Mouse (Mus musculus) bone marrow macrophage, adult 2 months (primary cell): ENCODE data around the gene Rpl3. TPM values are rescaled to one million over a fixed set of nuclear protein-coding genes. Genes with fewer than 3 reads are reported as not detected.
A peak's percentile ranks its signal among the peaks of the same experiment; 100 is the strongest.

Source experiments
- H3K27ac ChIP-seq: 2 replicates; pipeline ENCODE4 v1.5.1; 2012; ENCODE audit warnings: low read depth, low read length; ENCODE audit not compliant: insufficient read depth
- H3K4me1 ChIP-seq: 2 replicates; pipeline ENCODE4 v1.6.1; 2012; ENCODE audit warnings: low read length; ENCODE audit not compliant: control insufficient read depth, insufficient read depth
- H3K4me3 ChIP-seq: 2 replicates; pipeline ENCODE4 v1.5.1; 2012; ENCODE audit warnings: mild to moderate bottlenecking, low read length, moderate library complexity; ENCODE audit not compliant: insufficient read depth
- CTCF ChIP-seq: IDR thresholded peaks from 2 replicates; pipeline ENCODE4 v1.5.1; 2012; ENCODE audit warnings: low read depth, mild to moderate bottlenecking, low read length, moderate library complexity
- POLR2A ChIP-seq: IDR thresholded peaks from 2 replicates; pipeline ENCODE4 v1.6.1; 2012; ENCODE audit warnings: mild to moderate bottlenecking, low read depth, low read length, borderline replicate concordance
- polyA plus RNA-seq: library from polyadenylated mRNA; stranded (reverse); fragments of >200 nt; gene quantifications from 2 replicates; pipeline ENCODE4 v1.2.4, GENCODE M21; 2012; ENCODE audit not compliant: missing spikeins, insufficient read depth, insufficient read length

Rpl3 gene
- polyA plus RNA-seq, 1 experiment, result 928 TPM

DNA sequence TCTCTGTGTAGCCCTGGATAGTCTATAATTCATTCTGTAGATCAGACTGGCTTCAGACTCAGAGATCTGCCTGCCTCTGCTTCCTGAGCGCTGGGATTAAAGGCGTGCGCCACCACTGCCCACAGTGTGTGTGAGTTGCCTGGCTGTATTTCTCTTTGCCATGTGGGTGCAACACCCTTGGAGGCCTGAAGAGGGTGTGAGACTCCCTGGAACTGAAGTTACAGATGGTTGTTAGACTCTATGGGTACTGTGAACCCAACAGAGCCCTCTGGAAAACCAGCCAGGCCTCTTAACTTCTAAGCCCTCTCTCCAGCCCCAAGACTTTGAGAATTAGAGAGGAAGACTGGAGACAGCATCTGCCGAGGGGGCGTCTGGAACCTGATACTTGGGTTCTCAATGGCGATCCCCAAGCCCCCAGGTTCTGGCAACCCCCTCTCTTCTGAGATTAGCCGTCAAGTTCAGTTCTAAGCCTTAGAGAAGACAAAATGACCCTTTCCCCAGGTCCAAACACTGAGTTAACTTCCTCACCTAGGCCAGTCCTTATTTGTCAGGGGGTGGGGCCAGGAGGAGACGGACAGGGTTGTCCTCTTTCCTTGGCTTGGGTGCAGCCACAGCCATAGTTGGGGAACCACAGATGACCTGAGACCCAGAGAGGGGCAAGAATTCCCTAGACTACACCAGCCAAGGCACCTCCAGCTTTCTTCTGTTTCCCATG lies 31.2 kb downstream of the Rpl3 start:
- no peaks in the 10 kb centered on the region for H3K4me1 ChIP-seq
- no peak overlapping the region for H3K4me3 ChIP-seq
- TF ChIP-seq CTCF, result no peak
- no peak for TF ChIP-seq POLR2A
- H3K27ac ChIP-seq, result no peak overlapping the region

DNA sequence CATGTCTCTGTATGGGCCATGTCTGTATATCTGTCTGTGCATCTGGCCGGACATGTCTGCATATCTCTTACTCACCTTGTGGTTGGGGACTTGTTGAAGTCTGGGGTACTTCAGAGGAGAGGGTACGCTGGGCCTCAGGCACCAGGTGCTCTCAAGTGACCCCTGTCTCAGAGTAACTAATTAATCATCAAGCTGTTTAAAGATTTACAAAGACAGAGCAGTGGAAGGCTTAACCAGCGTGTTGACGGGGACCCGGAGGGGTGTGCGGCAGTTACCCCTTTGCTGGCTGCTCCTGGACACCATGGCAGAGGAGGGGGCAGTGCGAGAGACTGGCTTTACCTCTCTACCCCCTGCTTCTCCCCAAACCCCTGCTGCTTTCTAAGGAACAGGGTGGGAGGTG lies 32.1 kb downstream of the Rpl3 start:
- H3K27ac ChIP-seq, result no peak overlapping the region
- no peak for TF ChIP-seq POLR2A
- TF ChIP-seq CTCF, result no peak
- H3K4me1 ChIP-seq, result peaks cover 3% of the 10 kb centered on the region
- no peak overlapping the region for H3K4me3 ChIP-seq

- Histone ChIP-seq H3K27ac (no peak overlapping the region), H3K4me3 (no peak overlapping the region), H3K4me1 (peaks cover 15% of the 10 kb centered on the region)
- no peak for TF ChIP-seq POLR2A
- TF ChIP-seq CTCF, result no peak
Measured at GRCm38 (mm10) chr15:80058151-80058550, 33.5 kb downstream of the Rpl3 start.

DNA sequence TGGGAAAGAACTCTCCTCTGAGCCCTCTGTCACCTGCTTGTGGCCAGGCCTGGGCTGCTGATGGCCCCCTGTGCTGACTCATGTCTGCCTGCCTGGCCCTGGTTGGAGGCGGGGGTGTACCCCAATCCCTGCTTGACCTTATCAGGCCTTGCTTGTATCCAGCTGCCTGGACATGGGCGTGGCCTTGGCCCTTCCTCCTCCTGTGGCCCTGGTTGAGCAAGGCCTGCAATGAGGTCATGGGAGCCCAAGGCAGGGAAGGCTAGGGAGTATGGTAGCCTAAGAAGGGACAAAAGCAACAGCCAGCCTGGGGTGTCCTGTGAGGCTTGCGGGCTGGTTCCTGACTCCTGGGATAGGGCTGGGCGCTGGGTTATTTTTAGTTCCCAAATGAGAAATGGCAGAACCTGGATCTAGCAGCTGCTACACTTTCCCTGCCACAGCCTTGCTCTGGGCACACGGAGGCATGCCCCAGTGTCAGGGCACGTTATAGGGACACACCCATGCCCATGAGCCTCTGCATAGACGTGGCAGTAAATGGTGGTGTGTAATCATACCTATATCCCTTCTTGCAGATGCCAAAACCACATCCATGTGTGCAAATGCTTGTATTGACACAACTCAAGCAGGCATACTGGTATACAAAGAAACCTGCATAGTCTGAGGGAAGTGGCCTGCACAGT lies 37.5 kb downstream of the Rpl3 start:
- Histone ChIP-seq H3K4me3 (no peak overlapping the region), H3K4me1 (peaks cover 15% of the 10 kb centered on the region), H3K27ac (peak overlapping the region; percentile 58)
- TF ChIP-seq POLR2A (no peak), CTCF (no peak)

- Histone ChIP-seq H3K4me3 (no peak overlapping the region), H3K27ac (peak overlapping the region; percentile 58), H3K4me1 (peaks cover 15% of the 10 kb centered on the region)
- TF ChIP-seq POLR2A, result no peak
- TF ChIP-seq CTCF, result 0 out of 2 replicates have a peak, but pooled peaks have one; percentile 16
Measured at GRCm38 (mm10) chr15:80053381-80054033, 38.2 kb downstream of the Rpl3 start.

GRCm38 (mm10) chr15:80051782-80052181 lies 39.9 kb downstream of the Rpl3 start:
- Histone ChIP-seq H3K4me3 (no peak overlapping the region), H3K4me1 (peaks cover 15% of the 10 kb centered on the region), H3K27ac (no peak overlapping the region)
- TF ChIP-seq CTCF (no peak), POLR2A (no peak)

- Histone ChIP-seq H3K27ac (no peak overlapping the region), H3K4me1 (peaks cover 15% of the 10 kb centered on the region), H3K4me3 (no peak overlapping the region)
- TF ChIP-seq POLR2A (no peak), CTCF (no peak)
Measured at GRCm38 (mm10) chr15:80051092-80051761, 40.4 kb downstream of the Rpl3 start.

DNA sequence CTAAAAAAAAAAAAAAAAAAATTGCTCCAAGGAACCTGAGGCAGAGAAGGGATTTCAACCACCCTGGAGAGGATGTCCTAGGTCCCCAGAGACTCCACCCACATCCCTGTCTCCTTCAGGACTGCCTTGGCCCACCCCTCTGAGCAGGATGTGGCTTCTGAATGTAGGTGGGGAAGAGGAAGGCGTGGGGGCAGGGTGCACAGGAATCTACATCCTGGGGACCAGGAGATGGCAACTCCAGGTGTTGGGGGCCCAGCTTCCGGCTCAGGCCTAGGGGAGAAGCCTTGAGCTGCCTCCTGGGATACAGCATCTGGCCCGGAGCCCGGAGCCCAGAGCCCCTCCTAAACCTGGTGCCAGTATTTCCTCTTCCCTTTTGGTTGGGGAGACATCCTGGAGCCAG lies 41.6 kb downstream of the Rpl3 start:
- Histone ChIP-seq H3K27ac (no peak overlapping the region), H3K4me3 (no peak overlapping the region), H3K4me1 (peaks cover 15% of the 10 kb centered on the region)
- TF ChIP-seq CTCF, result no peak
- TF ChIP-seq POLR2A, result no peak

- no peak overlapping the region for H3K4me3 ChIP-seq
- H3K4me1 ChIP-seq, result no peaks in the 10 kb centered on the region; the same call in 1 of the 2 replicates
- no peak overlapping the region for H3K27ac ChIP-seq
- TF ChIP-seq CTCF, result no peak
- TF ChIP-seq POLR2A, result no peak
Measured at GRCm38 (mm10) chr15:80047973-80048372, 43.7 kb downstream of the Rpl3 start.

GRCm38 (mm10) chr15:80047242-80047641 lies 44.4 kb downstream of the Rpl3 start:
- H3K27ac ChIP-seq, result no peak overlapping the region
- peaks cover 5% of the 10 kb centered on the region for H3K4me1 ChIP-seq
- H3K4me3 ChIP-seq, result no peak overlapping the region
- TF ChIP-seq POLR2A, result no peak
